Mouse (Mus musculus): Measurements from ENCODE around the gene Zdhhc17.

GRCm38 (mm10) chr10:110979431-110979830 lies 30.5 kb downstream of the Zdhhc17 start:
- TF ChIP-seq TAL1 (IDR thresholded peaks at IDR 0.05; ENCODE audit: low read length) (no peak), GATA1 (IDR thresholded peaks at IDR 0.05; ENCODE audit: low read length) (no peak)
